Mouse (Mus musculus) cerebellum, adult 2 months (tissue): ENCODE results near the gene Il16. TPM values are rescaled to one million over a fixed set of nuclear protein-coding genes. Genes with fewer than 3 reads are reported as not detected.

Experiments
- DNase-seq, 2 experiments: peaks; one replicate each; pipeline ENCODE4 v3.0.0; 2021
- H3K27ac ChIP-seq: fragments of 200-500 bp; 2 replicates; pipeline ENCODE4 v1.5.1; 2012; ENCODE audit warnings: low read length, control low read depth, inconsistent platforms; ENCODE audit not compliant: insufficient read depth
- H3K27me3 ChIP-seq: fragments of 200-500 bp; 2 replicates; pipeline ENCODE4 v1.6.1; 2012; ENCODE audit warnings: inconsistent platforms, mild to moderate bottlenecking, low read length, moderate library complexity; ENCODE audit not compliant: control insufficient read depth, insufficient read depth
- H3K4me1 ChIP-seq: fragments of 200-500 bp; 2 replicates; pipeline ENCODE4 v1.6.1; 2011; ENCODE audit warnings: low read length; ENCODE audit not compliant: control insufficient read depth, insufficient read depth
- H3K4me3 ChIP-seq: fragments of 200-500 bp; replicated peaks from 2 replicates; pipeline ENCODE3; 2011; ENCODE audit warnings: mild to moderate bottlenecking, low read depth, low read length, control low read depth; ENCODE audit not compliant: insufficient read depth
- CTCF ChIP-seq: fragments of 200-500 bp; IDR thresholded peaks from 2 replicates; pipeline ENCODE4 v1.5.1; 2011; ENCODE audit warnings: low read depth, mild to moderate bottlenecking, control low read depth, low read length, moderate library complexity, borderline replicate concordance; ENCODE audit not compliant: insufficient read depth
- POLR2A ChIP-seq: fragments of 200-500 bp; IDR thresholded peaks from 2 replicates; pipeline ENCODE4 v1.6.1; 2011; ENCODE audit warnings: low read length, control low read depth, borderline replicate concordance; ENCODE audit not compliant: insufficient read depth
- WGBS: fragments of 180-500 bp; shearing (Covaris S2); methylation state at CpG from one replicate; pipeline ENCODE4 v1.1.7; 2018; 5-methylcytosine and 5-hydroxymethylcytosine counted together
- polyA plus RNA-seq: library from polyadenylated mRNA; depleted of rRNA; stranded (reverse); fragments of >200 nt; gene quantifications from 2 replicates; pipeline ENCODE4 v1.2.3, GENCODE M21; 2012

Il16 gene
- polyA plus RNA-seq, 1 experiment, result 84.9 TPM

GRCm38 (mm10) chr7:83631073-83631827 lies 114.3 kb downstream of the Il16 start:
- no peak for DNase-seq
- peak overlapping the region; percentile 75 for H3K27ac ChIP-seq
- peak overlapping the region; percentile 86 for H3K4me3 ChIP-seq

GRCm38 (mm10) chr7:83627369-83627768 lies 118.2 kb downstream of the Il16 start:
- TF ChIP-seq CTCF (no peak), POLR2A (no peak)
- Histone ChIP-seq H3K27me3 (no peaks in the 10 kb centered on the region), H3K4me3 (no peak overlapping the region), H3K27ac (no peak overlapping the region), H3K4me1 (no peaks in the 10 kb centered on the region)
- 89% methylated on average over 4 of the region's 4 CpGs for WGBS
- no peak for DNase-seq

More at GRCm38 (mm10) chr7:83631073-83631827, 114.3 kb downstream of the Il16 start:
- Histone ChIP-seq H3K27me3 (no peaks in the 10 kb centered on the region), H3K4me1 (peaks cover 12% of the 10 kb centered on the region)
- TF ChIP-seq POLR2A, result no peak
- no peak for TF ChIP-seq CTCF
- WGBS, result 9% methylated on average over 11 of the region's 11 CpGs

DNA sequence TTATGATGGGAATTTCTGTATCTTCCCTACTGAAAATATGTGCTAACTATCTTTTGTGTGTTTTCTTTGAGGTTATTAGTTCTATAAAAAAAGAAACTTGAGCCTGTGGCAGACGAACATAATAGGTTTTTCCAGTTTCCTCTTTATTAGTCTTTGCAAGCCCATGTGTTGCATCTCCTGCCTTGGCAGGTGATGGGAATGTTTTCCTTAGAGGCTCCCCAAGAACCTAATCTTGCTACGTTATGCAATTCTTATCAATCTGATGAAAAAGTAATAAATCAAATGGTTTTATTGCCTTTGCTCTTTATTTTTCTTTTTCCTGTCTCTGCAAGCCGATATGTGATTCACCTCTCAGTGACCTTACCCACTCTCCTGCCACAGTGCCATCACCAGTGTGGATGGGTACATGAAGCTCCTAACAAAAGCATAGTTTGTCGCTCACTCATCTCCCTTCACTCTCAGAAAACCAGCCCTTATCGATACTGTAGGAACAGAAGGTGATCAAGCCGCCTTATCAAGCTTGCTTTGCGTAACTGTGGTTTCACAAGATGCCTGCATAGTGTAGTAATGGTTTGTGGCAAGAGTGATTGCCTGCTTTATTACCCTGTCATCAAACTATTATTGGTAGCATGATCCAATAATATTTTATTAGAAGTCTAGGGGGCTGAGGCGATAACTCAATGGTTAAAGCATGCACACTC lies 118.8 kb downstream of the Il16 start:
- no peak overlapping the region for H3K27ac ChIP-seq
- 95% methylated on average over 8 of the region's 8 CpGs for WGBS
- H3K4me3 ChIP-seq, result no peak overlapping the region
- no peak for DNase-seq
- TF ChIP-seq POLR2A, result no peak
- TF ChIP-seq CTCF, result no peak
- no peaks in the 10 kb centered on the region for H3K27me3 ChIP-seq
- no peaks in the 10 kb centered on the region for H3K4me1 ChIP-seq

DNA sequence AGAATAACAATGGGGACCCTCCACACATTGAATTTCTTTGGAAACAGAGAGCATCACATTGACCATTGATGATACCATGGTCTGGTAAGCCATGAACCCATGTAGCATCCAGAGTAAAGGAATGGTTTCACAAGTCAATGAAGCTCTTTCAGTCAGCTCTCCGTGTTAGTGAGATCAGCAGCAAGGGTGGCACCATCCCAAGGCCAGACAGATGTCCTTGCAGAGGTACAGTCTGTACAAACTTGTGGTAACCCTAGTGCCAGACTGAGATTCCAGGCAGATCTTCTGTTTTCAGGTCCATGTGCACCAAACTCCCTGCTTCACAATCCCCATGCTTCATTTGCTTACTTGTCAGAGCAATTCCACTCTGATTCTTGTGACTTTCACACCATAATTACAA lies 121.5 kb downstream of the Il16 start:
- Histone ChIP-seq H3K4me3 (no peak overlapping the region), H3K27me3 (no peaks in the 10 kb centered on the region), H3K27ac (no peak overlapping the region), H3K4me1 (0 out of 2 replicates have a peak, but pooled peaks cover 5% of the 10 kb centered on the region)
- TF ChIP-seq POLR2A, result no peak
- TF ChIP-seq CTCF, result no peak
- 57% methylated on average over 1 of the region's 1 CpGs for WGBS
- no peak for DNase-seq

DNA sequence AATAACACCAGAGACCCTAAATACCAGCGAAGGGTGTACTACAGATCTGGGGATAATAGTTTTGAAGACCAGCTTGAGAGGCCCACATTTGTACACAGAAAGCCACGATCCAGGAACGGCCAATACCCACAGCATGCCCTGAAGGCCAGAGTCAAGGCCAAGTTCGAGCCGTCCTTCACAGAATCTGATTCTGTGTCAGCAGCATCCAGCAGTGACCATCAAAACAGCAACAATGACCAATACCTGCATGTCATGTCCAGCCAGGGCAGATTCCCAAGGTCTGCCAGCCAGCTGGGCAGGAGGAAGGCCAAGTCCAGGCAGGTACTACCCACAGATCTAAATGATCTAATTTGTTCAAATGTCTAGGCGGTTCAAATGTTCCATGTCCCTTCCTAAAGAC lies 122.9 kb downstream of the Il16 start:
- WGBS, result 82% methylated on average over 6 of the region's 6 CpGs

DNA sequence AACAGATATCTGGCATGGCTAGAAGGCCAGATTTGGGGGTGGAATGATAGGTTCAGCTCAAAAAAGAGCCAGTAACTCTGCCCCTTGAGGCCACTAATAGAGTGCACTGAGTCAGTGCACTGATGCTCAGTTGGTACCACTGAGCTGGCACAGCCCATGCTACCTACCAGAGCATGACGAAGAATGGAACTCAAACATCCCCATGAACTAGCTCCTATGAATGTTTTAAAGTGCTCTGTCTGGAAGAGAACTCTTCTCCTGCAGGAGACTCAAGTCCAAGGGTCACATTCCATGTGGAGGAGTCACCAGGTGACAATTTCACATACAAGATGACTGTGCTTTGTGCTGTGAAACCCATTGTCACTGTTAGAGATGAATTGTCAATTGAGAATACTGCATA lies 126.8 kb downstream of the Il16 start:
- Histone ChIP-seq H3K4me3 (no peak overlapping the region), H3K27me3 (no peaks in the 10 kb centered on the region), H3K4me1 (0 out of 2 replicates have a peak, but pooled peaks cover 5% of the 10 kb centered on the region), H3K27ac (no peak overlapping the region)
- WGBS, result 83% methylated on average over 1 of the region's 1 CpGs
- TF ChIP-seq POLR2A, result no peak
- DNase-seq, result no peak

More for the DNA sequence above, 122.9 kb downstream of the Il16 start:
- no peak for DNase-seq
- H3K4me1 ChIP-seq, result 0 out of 2 replicates have a peak, but pooled peaks cover 5% of the 10 kb centered on the region
- H3K27me3 ChIP-seq, result no peaks in the 10 kb centered on the region
- no peak overlapping the region for H3K4me3 ChIP-seq
- no peak overlapping the region for H3K27ac ChIP-seq
- TF ChIP-seq CTCF (no peak), POLR2A (no peak)

- Histone ChIP-seq H3K27me3 (no peaks in the 10 kb centered on the region), H3K4me1 (0 out of 2 replicates have a peak, but pooled peaks cover 5% of the 10 kb centered on the region), H3K4me3 (no peak overlapping the region), H3K27ac (no peak overlapping the region)
- WGBS, result 93% methylated on average over 3 of the region's 3 CpGs
- TF ChIP-seq CTCF (no peak), POLR2A (no peak)
- DNase-seq, result no peak
Observed at GRCm38 (mm10) chr7:83616268-83616667, 129.3 kb downstream of the Il16 start.

- Histone ChIP-seq H3K27ac (no peak overlapping the region), H3K27me3 (no peaks in the 10 kb centered on the region), H3K4me3 (no peak overlapping the region), H3K4me1 (0 out of 2 replicates have a peak, but pooled peaks cover 5% of the 10 kb centered on the region)
- DNase-seq, result no peak
- 86% methylated on average over 8 of the region's 8 CpGs for WGBS
- TF ChIP-seq POLR2A, result no peak
- TF ChIP-seq CTCF, result no peak
Observed at GRCm38 (mm10) chr7:83615815-83616214, 129.7 kb downstream of the Il16 start.
